10 mouse cellular contexts compared by ENCODE assay signal in the genomic region with DNA sequence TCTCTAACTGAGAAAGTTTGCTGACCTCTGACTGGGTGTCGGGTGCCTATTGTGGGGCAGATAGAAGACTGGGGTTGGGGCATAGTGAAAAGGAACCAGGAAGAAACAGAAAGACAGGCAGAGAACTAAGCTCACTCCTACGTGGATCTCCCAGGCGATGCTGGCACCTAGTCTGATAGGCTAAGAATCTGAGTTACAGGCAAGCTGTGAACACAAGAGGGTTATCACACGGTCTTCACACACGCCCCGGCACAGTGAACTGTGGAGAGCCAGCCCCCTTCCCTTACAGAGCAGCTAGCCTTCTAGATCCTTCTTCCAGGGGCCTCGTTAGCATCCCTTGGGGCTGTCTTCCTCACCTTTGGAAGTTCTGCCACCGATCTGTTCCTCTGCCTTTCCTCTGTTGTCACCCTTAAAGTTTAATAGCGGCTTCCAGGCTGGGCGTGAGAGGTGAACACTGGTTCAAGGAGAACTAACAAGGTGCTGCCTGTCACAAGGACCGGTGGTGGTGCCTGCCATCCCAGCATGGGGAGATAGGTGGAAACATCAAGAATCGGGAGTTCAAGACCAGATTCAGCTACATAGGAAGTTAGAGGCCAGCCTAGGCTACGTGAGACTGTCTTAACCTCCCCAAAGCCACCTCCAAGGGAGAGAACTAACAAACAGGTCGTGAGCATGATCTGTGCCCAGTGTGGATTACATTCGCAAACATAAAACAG. TPM values are rescaled to one million over a fixed set of nuclear protein-coding genes. Genes with fewer than 3 reads are reported as not detected.
DNase-seq lines count a peak whose midpoint lies in the region; ATAC-seq and TF ChIP-seq lines count a peak whose summit lies in the region.
"Had no signal": no experiment of that assay in that cellular context is flagged by ENCODE, and none has a peak within 500 bp of the region (broad histone marks: within the 10 kb centered on the region; RNA-seq: fewer than 3 reads in every experiment).

No protein-coding gene starts in this region.

- 0 out of 2 replicates have a peak overlapping the region, but pooled peaks have one; percentile 10 for H3K27ac ChIP-seq in midbrain, embryonic 12.5 days (replicated peaks)
- H3K27ac ChIP-seq in midbrain, embryonic 11.5 days (ENCODE audit: low read depth, low read length) = no peak overlapping the region
- peak overlapping the region; percentile 63 for H3K27ac ChIP-seq in bone marrow, adult 2 months (ENCODE audit: control insufficient read depth, insufficient read depth, low read depth, low read length, poor library complexity)
- H3K27ac ChIP-seq: limb, embryonic 15.5 days had no signal

- no peak overlapping the region for H3K9ac ChIP-seq in midbrain, embryonic 12.5 days (replicated peaks)
- no peak overlapping the region for H3K9ac ChIP-seq in midbrain, embryonic 11.5 days (ENCODE audit: low read length)
- H3K9ac ChIP-seq: limb, embryonic 15.5 days had no signal

- H3K27me3 ChIP-seq in midbrain, embryonic 12.5 days = no peaks in the 10 kb centered on the region
- H3K27me3 ChIP-seq in midbrain, embryonic 11.5 days (ENCODE audit: control insufficient read depth, insufficient read depth, low read length) = no peaks in the 10 kb centered on the region
- H3K27me3 ChIP-seq in myocyte (ENCODE audit: control insufficient read depth, insufficient read depth, insufficient read length) = no peaks in the 10 kb centered on the region
- H3K27me3 ChIP-seq: limb, embryonic 15.5 days had no signal

- H3K4me2 ChIP-seq in midbrain, embryonic 12.5 days (replicated peaks) = no peak overlapping the region
- no peak overlapping the region for H3K4me2 ChIP-seq in midbrain, embryonic 11.5 days
- peak overlapping the region; percentile 66 for H3K4me2 ChIP-seq in myocyte (ENCODE audit: low read depth)
- H3K4me2 ChIP-seq: limb, embryonic 15.5 days had no signal

- H3K4me3 ChIP-seq in midbrain, embryonic 12.5 days = no peak overlapping the region
- H3K4me3 ChIP-seq in midbrain, embryonic 11.5 days (ENCODE audit: low read depth, low read length) = no peak overlapping the region
- no peak overlapping the region for H3K4me3 ChIP-seq in bone marrow, adult 2 months (replicated peaks; ENCODE audit: control insufficient read depth, low read depth, low read length)
- no peak overlapping the region for H3K4me3 ChIP-seq in myocyte
- H3K4me3 ChIP-seq: limb, embryonic 15.5 days had no signal

- H3K4me1 ChIP-seq in midbrain, embryonic 12.5 days = peaks cover 38% of the 10 kb centered on the region
- peaks cover 20% of the 10 kb centered on the region for H3K4me1 ChIP-seq in midbrain, embryonic 11.5 days (ENCODE audit: control insufficient read depth, insufficient read depth, low read length)
- H3K4me1 ChIP-seq in bone marrow, adult 2 months (ENCODE audit: control insufficient read depth, insufficient read depth, low read length) = peaks cover 8% of the 10 kb centered on the region

- ATAC-seq in midbrain, embryonic 12.5 days (ENCODE audit: low FRiP score, low read depth) = no peak
- ATAC-seq in midbrain, embryonic 11.5 days (ENCODE audit: low FRiP score) = no peak
- peak; percentile 12 for ATAC-seq in inflammation-experienced regulatory T-cells, adult 6 months

- 84% methylated on average over 15 of the region's 15 CpGs for WGBS in midbrain, embryonic 12.5 days
- WGBS in midbrain, embryonic 11.5 days = 84% methylated on average over 15 of the region's 15 CpGs
- WGBS in bone marrow, adult 2 months = 39% methylated on average over 15 of the region's 15 CpGs

- no peaks in the 10 kb centered on the region for H3K9me3 ChIP-seq in midbrain, embryonic 12.5 days
- H3K9me3 ChIP-seq in midbrain, embryonic 11.5 days (ENCODE audit: control insufficient read depth, low read length) = no peaks in the 10 kb centered on the region
- H3K9me3 ChIP-seq: limb, embryonic 15.5 days had no signal

- DNase-seq in midbrain, embryonic 11.5 days (ENCODE audit: low spot score, missing footprints) = no peak
- DNase-seq in urinary bladder, adult 2 months (ENCODE audit: low spot score) = no peak
- DNase-seq in urinary bladder, postnatal 4 days (ENCODE audit: low spot score in 2 of 2) = no peak
- DNase-seq: cerebellum, adult 8-10 months had no signal

- H3K36me3 ChIP-seq in midbrain, embryonic 12.5 days = no peaks in the 10 kb centered on the region
- H3K36me3 ChIP-seq in midbrain, embryonic 11.5 days (ENCODE audit: control insufficient read depth, insufficient read depth, low read length) = no peaks in the 10 kb centered on the region
- H3K36me3 ChIP-seq in myocyte (ENCODE audit: control insufficient read depth, insufficient read depth) = no peaks in the 10 kb centered on the region
- H3K36me3 ChIP-seq: limb, embryonic 15.5 days had no signal

- no peaks in the 10 kb centered on the region for H3K79me2 ChIP-seq in myocyte (ENCODE audit: control insufficient read depth, insufficient read depth)

- H3ac ChIP-seq in myocyte (ENCODE audit: control insufficient read depth, insufficient read length) = no peak overlapping the region

- no peak for TF ChIP-seq POLR2A in bone marrow, adult 2 months (IDR thresholded peaks at IDR 0.05; ENCODE audit: borderline replicate concordance, control insufficient read depth, low read depth, low read length)
- no peak for TF ChIP-seq POLR2A in myocyte (IDR thresholded peaks at IDR 0.05; ENCODE audit: insufficient read length, low read depth)

- TF ChIP-seq CTCF in bone marrow, adult 2 months (IDR thresholded peaks at IDR 0.05; ENCODE audit: control insufficient read depth, insufficient read depth, low read length) = no peak; the same call in 1 of the 2 replicates

TF ChIP-seq in myocyte, 11 proteins besides CTCF, POLR2A, EP300 and RAD21:
- TF ChIP-seq TCF12 (IDR thresholded peaks at IDR 0.05; ENCODE audit: insufficient read depth, poor library complexity, severe bottlenecking) (no peak), E2F4 (IDR thresholded peaks at IDR 0.05; ENCODE audit: insufficient read depth) (no peak), MYOG (IDR thresholded peaks at IDR 0.05; ENCODE audit: control insufficient read depth in 1 of 3, insufficient read depth in 1 of 3, insufficient read length in 2 of 3, low read depth in 2 of 3) (no peak), REST (IDR thresholded peaks at IDR 0.05; ENCODE audit: insufficient read depth, insufficient read length) (no peak), MAX (IDR thresholded peaks at IDR 0.05; ENCODE audit: low read depth) (no peak), SRF (IDR thresholded peaks at IDR 0.05; ENCODE audit: control insufficient read depth, insufficient read length, low read depth) (no peak), MYOD1 (IDR thresholded peaks at IDR 0.05; ENCODE audit: control insufficient read depth in 1 of 3, insufficient read length in 2 of 3, low read depth in 2 of 3) (no peak), TCF3 (IDR thresholded peaks at IDR 0.05; ENCODE audit: insufficient read length, low read depth) (no peak), POLR2AphosphoS2 (IDR thresholded peaks at IDR 0.05; ENCODE audit: insufficient read length, low read depth) (no peak), USF1 (IDR thresholded peaks at IDR 0.05; ENCODE audit: low read depth) (no peak), CEBPB (IDR thresholded peaks at IDR 0.05; ENCODE audit: insufficient read depth, poor library complexity, severe bottlenecking) (no peak)

RNA-seq across cellular contexts. Expression of gene Zdhhc19, which starts 23.7 kb away (rescaled TPM):
- not detected in 2 replicates for polyA plus RNA-seq in midbrain, embryonic 12.5 days (2016; fragmentation: Nextera tagmentation; extraction: Ambion mirVana)
- polyA plus RNA-seq in midbrain, embryonic 11.5 days (2014; fragmentation: Nextera tagmentation; extraction: Ambion mirVana) = not detected in 2 replicates
- not detected in 2 replicates for polyA plus RNA-seq in bone marrow, adult 2 months (2011; ENCODE audit: insufficient read depth, insufficient read length, low replicate concordance, missing spikeins)
- under 1 TPM in 1 of 3 experiments, not detected in 2; 0.32 TPM for polyA plus RNA-seq in inflammation-experienced regulatory T-cells, adult 6 months (2017; shearing (Covaris generic))
- not detected for polyA plus RNA-seq in myocyte (2012; fragmentation: generic; extraction: Trizol)
- not detected in 2 replicates for polyA plus RNA-seq in urinary bladder, adult 2 months (2012; rRNA removed)
- polyA plus RNA-seq: limb, embryonic 15.5 days; stomach, embryonic 14.5 days had no signal

RNA-seq across cellular contexts. Expression of gene Slc51a, which starts 32.1 kb away (rescaled TPM):
- polyA plus RNA-seq in midbrain, embryonic 12.5 days (2016; fragmentation: Nextera tagmentation; extraction: Ambion mirVana) = 0.18 and 0.24 TPM in 2 replicates
- polyA plus RNA-seq in midbrain, embryonic 11.5 days (2014; fragmentation: Nextera tagmentation; extraction: Ambion mirVana) = 0.26 and 0.36 TPM in 2 replicates
- polyA plus RNA-seq in bone marrow, adult 2 months (2011; ENCODE audit: insufficient read depth, insufficient read length, low replicate concordance, missing spikeins) = not detected in 2 replicates
- not detected for polyA plus RNA-seq in inflammation-experienced regulatory T-cells, adult 6 months (2017; shearing (Covaris generic))
- polyA plus RNA-seq in myocyte (2012; fragmentation: generic; extraction: Trizol) = 0.28 TPM
- polyA plus RNA-seq in urinary bladder, adult 2 months (2012; rRNA removed) = 0.04 TPM in 1 of 2 replicates, not detected in the other
